Mouse (Mus musculus) E14TG2a.4 (cell line): ENCODE results near the gene 1700015G11Rik.

ENCODE experiments used
- CTCF ChIP-seq: conservative IDR thresholded peaks from 2 replicates; pipeline ENCODE4 v1.5.1; 2014; ENCODE audit warnings: low read length
- NANOG ChIP-seq: IDR thresholded peaks from 2 replicates; pipeline ENCODE4 v1.6.1; 2014; ENCODE audit warnings: borderline replicate concordance, low read length, mixed read lengths
- POU5F1 ChIP-seq: IDR thresholded peaks from 2 replicates; pipeline ENCODE4 v1.6.1; 2014; ENCODE audit warnings: low read length, borderline replicate concordance

DNA sequence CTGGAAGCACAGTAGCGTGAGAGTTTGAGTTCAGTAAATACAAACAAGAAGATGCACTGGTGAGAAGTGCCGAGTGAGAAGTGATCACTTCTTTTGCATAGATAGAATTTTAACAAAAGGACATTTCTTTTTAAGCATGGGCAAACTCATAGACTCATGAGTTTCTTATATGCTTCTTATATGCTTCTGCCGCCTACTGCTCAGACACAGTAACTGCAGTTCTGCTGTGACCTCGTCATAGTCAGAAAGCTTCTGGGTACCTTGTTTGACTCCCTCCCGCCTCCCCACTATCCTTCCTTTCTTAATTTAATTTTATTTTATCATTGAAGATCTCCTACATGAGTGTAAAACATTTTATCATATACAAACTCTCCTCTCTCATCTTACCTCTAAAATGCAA is 36.3 kb downstream of the 1700015G11Rik start:
- TF ChIP-seq POU5F1 (no peak), CTCF (no peak), NANOG (no peak)
